Mouse (Mus musculus) mammary gland, adult 2 months (tissue): ENCODE data around the gene Gm5767. TPM values are rescaled to one million over a fixed set of nuclear protein-coding genes. Genes with fewer than 3 reads are reported as not detected.

Experiments used
- polyA plus RNA-seq: library from polyadenylated mRNA; depleted of rRNA; stranded (reverse); fragments of >200 nt; gene quantifications from 2 replicates; pipeline ENCODE4 v1.2.3, GENCODE M21; 2012; ENCODE audit warnings: low replicate concordance; rRNA removed

Gene Gm5767
- 1.6 TPM in 1 of 2 replicates, not detected in the other for polyA plus RNA-seq

GRCm38 (mm10) chr16:8680470-8680869 is at the start of gene Gm5767:
TSS of gene Gm5767 (plus strand) at chr16:8680770.

GRCm38 (mm10) chr16:8637217-8638051 is 43.1 kb upstream of the Gm5767 start, which contains the start of the genes Pmm2 and Tmem186:
TSS of gene Pmm2 (plus strand) at chr16:8637674.
TSS of gene Tmem186 (minus strand) at chr16:8637712.

GRCm38 (mm10) chr16:8671551-8672349 is 8.8 kb upstream of the Gm5767 start, which contains the start of gene Carhsp1:
TSS of gene Carhsp1 (minus strand) at chr16:8672155.

Other genes starting within 250 kb of the Gm5767 start
- 24.4 and 65.7 TPM in 2 replicates for gene Mettl22, start 210.0 kb upstream of the Gm5767 start, polyA plus RNA-seq
- gene Abat, start 167.3 kb upstream of the Gm5767 start, polyA plus RNA-seq: 3.3 and 6.9 TPM in 2 replicates
- gene Pmm2, start 43.1 kb upstream of the Gm5767 start, polyA plus RNA-seq: 61.5 and 84.5 TPM in 2 replicates
- gene Tmem186, start 43.1 kb upstream of the Gm5767 start, polyA plus RNA-seq: 12.5 and 15.1 TPM in 2 replicates
- 117 and 125 TPM in 2 replicates for gene Carhsp1, start 8.6 kb upstream of the Gm5767 start, polyA plus RNA-seq
- 16.8 and 29.4 TPM in 2 replicates for gene Usp7, start 111.5 kb downstream of the Gm5767 start, polyA plus RNA-seq
- gene 1810013L24Rik, start 149.3 kb downstream of the Gm5767 start, polyA plus RNA-seq: 17.6 and 25.3 TPM in 2 replicates